Mouse (Mus musculus): Measurements from ENCODE around the gene Zfp69.

DNA sequence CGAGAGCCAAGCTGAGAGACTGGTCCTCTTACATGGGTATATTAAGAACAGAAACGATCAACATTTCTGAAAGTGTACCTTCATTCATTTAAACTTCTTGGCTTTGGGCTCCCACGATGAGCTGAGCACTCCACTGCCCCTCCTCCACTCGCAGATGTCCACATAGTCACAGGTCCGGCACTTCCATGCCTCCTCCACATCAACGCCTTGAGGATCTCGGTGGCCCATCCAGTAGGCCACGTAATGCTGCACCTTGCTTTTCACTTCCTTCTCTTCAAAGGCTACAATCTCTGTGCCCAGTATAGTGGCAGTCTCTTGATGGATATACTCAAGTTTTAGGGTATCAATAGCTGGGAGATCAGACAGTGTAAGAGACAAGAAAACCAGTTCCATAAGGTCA is 30.0 kb downstream of the Zfp69 start:
- no peak for TF ChIP-seq POLR2AphosphoS5 (IDR thresholded peaks at IDR 0.05; ENCODE audit: borderline replicate concordance, low read depth, low read length)
- TF ChIP-seq ZNF384 (IDR thresholded peaks at IDR 0.05; ENCODE audit: low read depth, low read length): no peak

Measured in MEL (cell line).